Mouse (Mus musculus): ENCODE measurements at regions not wholly inside any gene's neighbourhood (a gene's known extent, or its start where the extent isn't known, plus 50 kb on each side); places are given as distances from the start of the nearest gene placed in this dataset.

- no peaks in the 10 kb centered on the region for H3K36me3 ChIP-seq (ENCODE audit: control insufficient read depth, insufficient read depth, low read length)
- no peaks in the 10 kb centered on the region for H3K27me3 ChIP-seq (ENCODE audit: control insufficient read depth, insufficient read depth, low read length)
- no peak for ATAC-seq (ENCODE audit: low FRiP score)
- H3K9ac ChIP-seq (ENCODE audit: low read length), result no peak overlapping the region
- 72% methylated on average over 2 of the region's 2 CpGs for WGBS
- DNase-seq (ENCODE audit: low spot score, missing footprints), result no peak
- H3K4me3 ChIP-seq (ENCODE audit: low read depth, low read length), result no peak overlapping the region
- H3K27ac ChIP-seq (ENCODE audit: low read depth, low read length), result no peak overlapping the region
- H3K9me3 ChIP-seq (ENCODE audit: control insufficient read depth, low read length), result no peaks in the 10 kb centered on the region
- H3K4me1 ChIP-seq (ENCODE audit: control insufficient read depth, insufficient read depth, low read length), result no peaks in the 10 kb centered on the region
- no peak overlapping the region for H3K4me2 ChIP-seq
Measured at GRCm38 (mm10) chrX:7474831-7475230, 98.6 kb upstream of the Foxp3 start.

GRCm38 (mm10) chrX:7473814-7474213 is 98.2 kb upstream of the Usp27x start:
- Histone ChIP-seq H3K4me3 (ENCODE audit: low read depth, low read length) (no peak overlapping the region), H3K27me3 (ENCODE audit: control insufficient read depth, insufficient read depth, low read length) (no peaks in the 10 kb centered on the region), H3K9me3 (ENCODE audit: control insufficient read depth, low read length) (no peaks in the 10 kb centered on the region), H3K9ac (ENCODE audit: low read length) (no peak overlapping the region), H3K4me1 (ENCODE audit: control insufficient read depth, insufficient read depth, low read length) (no peaks in the 10 kb centered on the region), H3K27ac (ENCODE audit: low read depth, low read length) (no peak overlapping the region), H3K36me3 (ENCODE audit: control insufficient read depth, insufficient read depth, low read length) (no peaks in the 10 kb centered on the region), H3K4me2 (no peak overlapping the region)
- 42% methylated on average over 2 of the region's 2 CpGs for WGBS
- DNase-seq (ENCODE audit: low spot score, missing footprints), result peak; percentile 80
- ATAC-seq (ENCODE audit: low FRiP score), result no peak

- DNase-seq (ENCODE audit: low spot score, missing footprints) (no peak), ATAC-seq (ENCODE audit: low FRiP score) (no peak)
- H3K36me3 ChIP-seq (ENCODE audit: control insufficient read depth, insufficient read depth, low read length), result no peaks in the 10 kb centered on the region
- H3K27ac ChIP-seq (ENCODE audit: low read depth, low read length), result no peak overlapping the region
- no peak overlapping the region for H3K4me3 ChIP-seq (ENCODE audit: low read depth, low read length)
- H3K27me3 ChIP-seq (ENCODE audit: control insufficient read depth, insufficient read depth, low read length), result no peaks in the 10 kb centered on the region
- 86% methylated on average over 1 of the region's 1 CpGs for WGBS
- no peak overlapping the region for H3K9ac ChIP-seq (ENCODE audit: low read length)
- H3K4me1 ChIP-seq (ENCODE audit: control insufficient read depth, insufficient read depth, low read length), result no peaks in the 10 kb centered on the region
- H3K9me3 ChIP-seq (ENCODE audit: control insufficient read depth, low read length), result no peaks in the 10 kb centered on the region
- no peak overlapping the region for H3K4me2 ChIP-seq
Measured at GRCm38 (mm10) chrX:7469801-7470200, 94.2 kb upstream of the Usp27x start.

GRCm38 (mm10) chrX:7467985-7468384 is 92.4 kb upstream of the Usp27x start:
- H3K4me3 ChIP-seq (ENCODE audit: low read depth, low read length), result no peak overlapping the region
- 45% methylated on average over 1 of the region's 1 CpGs for WGBS
- DNase-seq (ENCODE audit: low spot score, missing footprints) (no peak), ATAC-seq (ENCODE audit: low FRiP score) (no peak)
- H3K9me3 ChIP-seq (ENCODE audit: control insufficient read depth, low read length), result no peaks in the 10 kb centered on the region
- no peaks in the 10 kb centered on the region for H3K27me3 ChIP-seq (ENCODE audit: control insufficient read depth, insufficient read depth, low read length)
- H3K9ac ChIP-seq (ENCODE audit: low read length), result no peak overlapping the region
- H3K36me3 ChIP-seq (ENCODE audit: control insufficient read depth, insufficient read depth, low read length), result no peaks in the 10 kb centered on the region
- H3K27ac ChIP-seq (ENCODE audit: low read depth, low read length), result no peak overlapping the region
- no peaks in the 10 kb centered on the region for H3K4me1 ChIP-seq (ENCODE audit: control insufficient read depth, insufficient read depth, low read length)
- no peak overlapping the region for H3K4me2 ChIP-seq

GRCm38 (mm10) chrX:7456851-7457250 is 81.2 kb upstream of the Usp27x start:
- no peaks in the 10 kb centered on the region for H3K9me3 ChIP-seq (ENCODE audit: control insufficient read depth, low read length)
- no peaks in the 10 kb centered on the region for H3K27me3 ChIP-seq (ENCODE audit: control insufficient read depth, insufficient read depth, low read length)
- H3K4me3 ChIP-seq (ENCODE audit: low read depth, low read length), result no peak overlapping the region
- no peaks in the 10 kb centered on the region for H3K4me1 ChIP-seq (ENCODE audit: control insufficient read depth, insufficient read depth, low read length)
- H3K4me2 ChIP-seq, result no peak overlapping the region
- no peak overlapping the region for H3K9ac ChIP-seq (ENCODE audit: low read length)
- no peak overlapping the region for H3K27ac ChIP-seq (ENCODE audit: low read depth, low read length)
- ATAC-seq (ENCODE audit: low FRiP score) (no peak), DNase-seq (ENCODE audit: low spot score, missing footprints) (no peak)
- no peaks in the 10 kb centered on the region for H3K36me3 ChIP-seq (ENCODE audit: control insufficient read depth, insufficient read depth, low read length)
- WGBS, result 82% methylated on average over 4 of the region's 4 CpGs

GRCm38 (mm10) chrX:7445035-7445434 is 69.4 kb upstream of the Usp27x start:
- Histone ChIP-seq H3K4me2 (no peak overlapping the region), H3K4me1 (ENCODE audit: control insufficient read depth, insufficient read depth, low read length) (no peaks in the 10 kb centered on the region), H3K9me3 (ENCODE audit: control insufficient read depth, low read length) (no peaks in the 10 kb centered on the region), H3K36me3 (ENCODE audit: control insufficient read depth, insufficient read depth, low read length) (no peaks in the 10 kb centered on the region), H3K27me3 (ENCODE audit: control insufficient read depth, insufficient read depth, low read length) (no peaks in the 10 kb centered on the region), H3K9ac (ENCODE audit: low read length) (no peak overlapping the region), H3K27ac (ENCODE audit: low read depth, low read length) (no peak overlapping the region), H3K4me3 (ENCODE audit: low read depth, low read length) (no peak overlapping the region)
- WGBS, result 82% methylated on average over 3 of the region's 3 CpGs
- DNase-seq (ENCODE audit: low spot score, missing footprints) (no peak), ATAC-seq (ENCODE audit: low FRiP score) (no peak)

- no peak for ATAC-seq (ENCODE audit: low FRiP score)
- H3K27me3 ChIP-seq (ENCODE audit: control insufficient read depth, insufficient read depth, low read length), result no peaks in the 10 kb centered on the region
- H3K9ac ChIP-seq (ENCODE audit: low read length), result no peak overlapping the region
- 44% methylated on average over 6 of the region's 6 CpGs for WGBS
- no peak overlapping the region for H3K4me3 ChIP-seq (ENCODE audit: low read depth, low read length)
- H3K36me3 ChIP-seq (ENCODE audit: control insufficient read depth, insufficient read depth, low read length), result no peaks in the 10 kb centered on the region
- H3K27ac ChIP-seq (ENCODE audit: low read depth, low read length), result no peak overlapping the region
- H3K9me3 ChIP-seq (ENCODE audit: control insufficient read depth, low read length), result no peaks in the 10 kb centered on the region
- DNase-seq (ENCODE audit: low spot score, missing footprints), result no peak
- no peaks in the 10 kb centered on the region for H3K4me1 ChIP-seq (ENCODE audit: control insufficient read depth, insufficient read depth, low read length)
- H3K4me2 ChIP-seq, result no peak overlapping the region
Measured at GRCm38 (mm10) chrX:7444583-7444982, 69.0 kb upstream of the Usp27x start.

- no peaks in the 10 kb centered on the region for H3K9me3 ChIP-seq (ENCODE audit: control insufficient read depth, low read length)
- H3K4me3 ChIP-seq (ENCODE audit: low read depth, low read length), result no peak overlapping the region
- no peaks in the 10 kb centered on the region for H3K36me3 ChIP-seq (ENCODE audit: control insufficient read depth, insufficient read depth, low read length)
- H3K27me3 ChIP-seq (ENCODE audit: control insufficient read depth, insufficient read depth, low read length), result no peaks in the 10 kb centered on the region
- ATAC-seq (ENCODE audit: low FRiP score) (no peak), DNase-seq (ENCODE audit: low spot score, missing footprints) (no peak)
- no peak overlapping the region for H3K27ac ChIP-seq (ENCODE audit: low read depth, low read length)
- no peak overlapping the region for H3K4me2 ChIP-seq
- WGBS, result 27% methylated on average over 6 of the region's 6 CpGs
- no peak overlapping the region for H3K9ac ChIP-seq (ENCODE audit: low read length)
- H3K4me1 ChIP-seq (ENCODE audit: control insufficient read depth, insufficient read depth, low read length), result no peaks in the 10 kb centered on the region
Measured at GRCm38 (mm10) chrX:7443996-7444421, 68.4 kb upstream of the Usp27x start.

GRCm38 (mm10) chrX:7435375-7436042 is 59.9 kb upstream of the Usp27x start:
- no peaks in the 10 kb centered on the region for H3K27me3 ChIP-seq (ENCODE audit: control insufficient read depth, insufficient read depth, low read length)
- no peaks in the 10 kb centered on the region for H3K36me3 ChIP-seq (ENCODE audit: control insufficient read depth, insufficient read depth, low read length)
- no peak for ATAC-seq (ENCODE audit: low FRiP score)
- no peak overlapping the region for H3K9ac ChIP-seq (ENCODE audit: low read length)
- no peaks in the 10 kb centered on the region for H3K9me3 ChIP-seq (ENCODE audit: control insufficient read depth, low read length)
- WGBS, result 75% methylated on average over 2 of the region's 2 CpGs
- DNase-seq (ENCODE audit: low spot score, missing footprints), result no peak
- H3K4me1 ChIP-seq (ENCODE audit: control insufficient read depth, insufficient read depth, low read length), result no peaks in the 10 kb centered on the region
- no peak overlapping the region for H3K27ac ChIP-seq (ENCODE audit: low read depth, low read length)
- no peak overlapping the region for H3K4me3 ChIP-seq (ENCODE audit: low read depth, low read length)
- no peak overlapping the region for H3K4me2 ChIP-seq

Measured in midbrain, embryonic 11.5 days (tissue).